Mouse (Mus musculus): ENCODE measurements around the gene Noxred1.

GRCm38 (mm10) chr12:87229633-87230032, 8.9 kb downstream of the Noxred1 start:
- TF ChIP-seq POLR2A (IDR thresholded peaks at IDR 0.05; ENCODE audit: insufficient read depth, low read depth, low read length) (no peak), CTCF (IDR thresholded peaks at IDR 0.05; ENCODE audit: insufficient read depth, low read depth, low read length) (no peak)
